Mouse (Mus musculus): ENCODE measurements around the gene Taf5l.

GRCm38 (mm10) chr8:123982291-123982793, 38.9 kb downstream of the Taf5l start:
- TF ChIP-seq CTCF (IDR thresholded peaks at IDR 0.05) (no peak; the same call in 1 of the 2 replicates), EP300 (IDR thresholded peaks at IDR 0.05) (no peak)
